Mouse (Mus musculus) T-helper 1 cell (primary cell): ENCODE measurements at regions not wholly inside any gene's neighbourhood (a gene's known extent, or its start where the extent isn't known, plus 50 kb on each side); places are given as distances from the start of the nearest gene placed in this dataset.

Experiments used
- in situ Hi-C: fragments of 300-600 bp; cut with MboI, MseI; formaldehyde crosslinking; loops from one replicate; pipeline ENCODE4 v1.15.1; 2025; ENCODE audit warnings: high pct_unique_total_duplicates

DNA sequence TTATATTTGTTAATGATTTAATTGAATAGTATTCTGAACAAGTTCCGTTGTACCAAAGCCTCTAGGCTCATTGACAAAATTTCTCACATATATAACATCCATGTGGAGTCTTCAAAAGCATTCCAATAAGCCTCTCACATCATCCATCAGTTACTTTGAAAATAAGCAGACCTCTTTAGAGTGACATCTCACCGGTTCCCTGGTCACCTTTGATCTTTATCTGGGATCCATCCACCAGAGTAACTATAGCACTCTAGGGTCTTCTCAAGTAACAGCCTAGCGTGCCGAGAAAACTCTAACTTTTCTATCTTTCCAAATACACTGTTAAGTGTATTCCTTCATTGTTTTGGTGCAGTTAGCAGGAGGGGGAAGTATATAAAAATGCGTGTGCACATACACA is 55.6 kb upstream of the Mad2l1 start:
- in situ Hi-C loops: loop anchor here (10.0 kb wide), 1 partner anchor 55 kb away; the partner anchor contains the start of gene Mad2l1

DNA sequence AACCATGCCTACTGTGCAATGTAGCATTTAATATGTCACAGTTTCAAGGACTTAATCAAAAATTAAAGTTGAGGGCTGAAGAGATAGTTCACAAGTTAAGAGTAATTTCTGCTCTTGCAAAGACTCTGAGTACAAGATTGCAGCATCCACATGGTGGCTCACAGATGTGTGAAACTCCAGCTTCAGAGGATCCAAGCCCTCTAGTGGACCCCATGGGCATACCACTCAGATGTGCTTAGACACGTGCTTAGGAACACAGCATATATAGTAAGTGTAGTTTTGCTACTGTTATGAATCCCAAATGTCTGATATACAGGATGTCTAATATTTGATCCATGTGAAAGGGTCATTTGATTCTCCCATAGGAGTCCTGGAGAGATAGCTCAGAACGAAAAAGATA is 55.0 kb upstream of the Mad2l1 start:
- in situ Hi-C loops: no loop called here

DNA sequence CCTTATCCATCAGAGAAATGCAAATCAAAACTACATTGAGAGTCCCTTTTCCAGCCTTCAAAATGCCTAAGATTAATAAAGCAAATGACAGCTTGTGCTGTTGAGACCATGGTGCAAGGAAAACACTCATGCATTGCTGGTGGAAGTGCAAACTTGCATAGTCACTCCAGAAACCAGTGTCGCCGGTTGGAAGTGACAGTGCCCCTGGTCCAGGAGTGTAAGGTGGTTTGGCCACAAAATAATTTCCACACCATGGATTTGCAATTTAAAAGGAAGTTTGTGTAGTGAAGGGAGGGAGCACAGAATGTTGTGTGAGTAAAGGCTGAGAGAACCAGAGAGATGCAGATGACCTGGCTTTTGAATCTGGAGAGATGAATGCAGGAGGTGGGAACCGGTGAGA is 52.4 kb upstream of the Mad2l1 start:
- in situ Hi-C loops: no loop called here
